Mouse (Mus musculus) forebrain, embryonic 12.5 days (tissue): Measurements from ENCODE around the gene Hrh2. TPM values are rescaled to one million over a fixed set of nuclear protein-coding genes. Genes with fewer than 3 reads are reported as not detected.

Experiments
- ATAC-seq: fragments of 200-750 bp; cut with Nextera tagmentation; 2 replicates; pipeline ENCODE4 v1.8.0; 2017; ENCODE audit warnings: moderate TSS enrichment; ENCODE audit not compliant: low FRiP score
- H3K27ac ChIP-seq: fragments of 300-500 bp; sonication (generic); 2 replicates; pipeline ENCODE4 v1.5.1; 2016; ENCODE audit warnings: mild to moderate bottlenecking
- H3K27me3 ChIP-seq: fragments of 300-500 bp; sonication (generic); 2 replicates; pipeline ENCODE4 v1.6.1; 2016; ENCODE audit warnings: mild to moderate bottlenecking
- H3K36me3 ChIP-seq: fragments of 300-500 bp; sonication (generic); replicated peaks from 2 replicates; pipeline ENCODE4 v1.6.1; 2016; ENCODE audit warnings: mild to moderate bottlenecking
- H3K4me1 ChIP-seq: fragments of 300-500 bp; sonication (generic); 2 replicates; pipeline ENCODE4 v1.6.1; 2016
- H3K4me2 ChIP-seq: fragments of 300-500 bp; sonication (generic); 2 replicates; pipeline ENCODE4 v1.6.1; 2016; ENCODE audit warnings: mild to moderate bottlenecking, moderate library complexity
- H3K4me3 ChIP-seq: fragments of 300-500 bp; sonication (generic); replicated peaks from 2 replicates; pipeline ENCODE4 v1.5.1; 2016; ENCODE audit warnings: mild to moderate bottlenecking
- H3K9ac ChIP-seq: fragments of 300-500 bp; sonication (generic); 2 replicates; pipeline ENCODE4 v1.6.1; 2016; ENCODE audit warnings: mild to moderate bottlenecking
- H3K9me3 ChIP-seq: fragments of 300-500 bp; sonication (generic); 2 replicates; pipeline ENCODE4 v1.6.1; 2016
- WGBS: fragments of 180-500 bp; shearing (Covaris S2); methylation state at CpG from one replicate; pipeline ENCODE4 v1.1.7; 2016; 5-methylcytosine and 5-hydroxymethylcytosine counted together
- polyA plus RNA-seq: library from polyadenylated mRNA; unstranded; fragments of >200 nt; fragmentation: Nextera tagmentation; extraction: Ambion mirVana; gene quantifications from 2 replicates; pipeline ENCODE4 v1.2.1, GENCODE M21; 2016

The Hrh2 gene
- polyA plus RNA-seq, 1 experiment from 2014 or later: not detected

- Histone ChIP-seq H3K36me3 (no peaks in the 10 kb centered on the region), H3K9me3 (no peaks in the 10 kb centered on the region), H3K4me1 (peaks cover 9% of the 10 kb centered on the region), H3K27ac (no peak overlapping the region), H3K4me2 (no peak overlapping the region), H3K27me3 (0 out of 2 replicates have a peak, but pooled peaks cover 17% of the 10 kb centered on the region), H3K9ac (no peak overlapping the region), H3K4me3 (no peak overlapping the region)
- WGBS: 27% methylated on average over 10 of the region's 10 CpGs
- no peak for ATAC-seq
These were observed 65.8 kb downstream of the Hrh2 start for GRCm38 (mm10) chr13:54257580-54258223.

GRCm38 (mm10) chr13:54258231-54258743 lies 66.4 kb downstream of the Hrh2 start:
- H3K4me2 ChIP-seq: no peak overlapping the region
- 0 out of 2 replicates have a peak, but pooled peaks cover 1% of the 10 kb centered on the region for H3K9me3 ChIP-seq
- no peak overlapping the region for H3K4me3 ChIP-seq
- H3K4me1 ChIP-seq: peaks cover 9% of the 10 kb centered on the region
- no peak overlapping the region for H3K27ac ChIP-seq
- ATAC-seq: no peak
- no peaks in the 10 kb centered on the region for H3K36me3 ChIP-seq
- 48% methylated on average over 8 of the region's 8 CpGs for WGBS
- H3K9ac ChIP-seq: no peak overlapping the region
- H3K27me3 ChIP-seq: 0 out of 2 replicates have a peak, but pooled peaks cover 17% of the 10 kb centered on the region

- no peak overlapping the region for H3K27ac ChIP-seq
- ATAC-seq: no peak
- 31% methylated on average over 8 of the region's 8 CpGs for WGBS
- H3K4me2 ChIP-seq: no peak overlapping the region
- H3K9me3 ChIP-seq: 0 out of 2 replicates have a peak, but pooled peaks cover 3% of the 10 kb centered on the region
- no peak overlapping the region for H3K4me3 ChIP-seq
- H3K36me3 ChIP-seq: no peaks in the 10 kb centered on the region
- H3K4me1 ChIP-seq: peaks cover 19% of the 10 kb centered on the region
- H3K9ac ChIP-seq: no peak overlapping the region
- peaks cover 13% of the 10 kb centered on the region; the same call in 1 of the 2 replicates for H3K27me3 ChIP-seq
These were observed 68.4 kb downstream of the Hrh2 start for GRCm38 (mm10) chr13:54260318-54260717.

- ATAC-seq: no peak
- Histone ChIP-seq H3K9ac (no peak overlapping the region), H3K4me3 (no peak overlapping the region), H3K9me3 (0 out of 2 replicates have a peak, but pooled peaks cover 3% of the 10 kb centered on the region), H3K27me3 (no peaks in the 10 kb centered on the region; the same call in 1 of the 2 replicates), H3K36me3 (no peaks in the 10 kb centered on the region), H3K27ac (no peak overlapping the region), H3K4me1 (peaks cover 31% of the 10 kb centered on the region), H3K4me2 (no peak overlapping the region)
- 94% methylated on average over 15 of the region's 15 CpGs for WGBS
These were observed 71.0 kb downstream of the Hrh2 start for GRCm38 (mm10) chr13:54262741-54263510.

- Histone ChIP-seq H3K36me3 (no peaks in the 10 kb centered on the region), H3K4me2 (no peak overlapping the region), H3K9ac (no peak overlapping the region), H3K27me3 (no peaks in the 10 kb centered on the region; the same call in 1 of the 2 replicates), H3K27ac (no peak overlapping the region), H3K4me1 (peaks cover 26% of the 10 kb centered on the region), H3K9me3 (0 out of 2 replicates have a peak, but pooled peaks cover 3% of the 10 kb centered on the region), H3K4me3 (no peak overlapping the region)
- WGBS: 80% methylated on average over 6 of the region's 6 CpGs
- no peak for ATAC-seq
These were observed 71.7 kb downstream of the Hrh2 start for GRCm38 (mm10) chr13:54263641-54264040.

GRCm38 (mm10) chr13:54266472-54266871 lies 74.5 kb downstream of the Hrh2 start:
- H3K9ac ChIP-seq: no peak overlapping the region
- no peak overlapping the region for H3K4me3 ChIP-seq

GRCm38 (mm10) chr13:54269087-54269486 lies 77.2 kb downstream of the Hrh2 start:
- no peak for ATAC-seq
- Histone ChIP-seq H3K9ac (no peak overlapping the region), H3K9me3 (no peaks in the 10 kb centered on the region), H3K4me2 (no peak overlapping the region), H3K36me3 (no peaks in the 10 kb centered on the region), H3K4me3 (no peak overlapping the region), H3K27me3 (no peaks in the 10 kb centered on the region; the same call in 1 of the 2 replicates), H3K4me1 (peaks cover 30% of the 10 kb centered on the region), H3K27ac (no peak overlapping the region)
- WGBS: 59% methylated on average over 2 of the region's 3 CpGs

More at GRCm38 (mm10) chr13:54266472-54266871, 74.5 kb downstream of the Hrh2 start:
- Histone ChIP-seq H3K4me1 (peaks cover 33% of the 10 kb centered on the region), H3K36me3 (no peaks in the 10 kb centered on the region), H3K4me2 (no peak overlapping the region), H3K27me3 (no peaks in the 10 kb centered on the region; the same call in 1 of the 2 replicates), H3K27ac (0 out of 2 replicates have a peak overlapping the region, but pooled peaks have one; percentile 56), H3K9me3 (0 out of 2 replicates have a peak, but pooled peaks cover 3% of the 10 kb centered on the region)
- 38% methylated on average over 9 of the region's 9 CpGs for WGBS
- ATAC-seq: peak; percentile 70

- H3K9me3 ChIP-seq: no peaks in the 10 kb centered on the region
- ATAC-seq: no peak
- no peak overlapping the region for H3K27ac ChIP-seq
- no peak overlapping the region for H3K9ac ChIP-seq
- H3K27me3 ChIP-seq: no peaks in the 10 kb centered on the region; the same call in 1 of the 2 replicates
- H3K4me2 ChIP-seq: no peak overlapping the region
- WGBS: 75% methylated on average over 8 of the region's 8 CpGs
- no peaks in the 10 kb centered on the region for H3K36me3 ChIP-seq
- no peak overlapping the region for H3K4me3 ChIP-seq
- H3K4me1 ChIP-seq: peaks cover 24% of the 10 kb centered on the region
These were observed 77.7 kb downstream of the Hrh2 start for GRCm38 (mm10) chr13:54269628-54270027.

- H3K4me2 ChIP-seq: no peak overlapping the region
- H3K9ac ChIP-seq: no peak overlapping the region
- no peak for ATAC-seq
- H3K4me3 ChIP-seq: no peak overlapping the region
- H3K27ac ChIP-seq: no peak overlapping the region
- H3K4me1 ChIP-seq: peaks cover 13% of the 10 kb centered on the region
- H3K27me3 ChIP-seq: no peaks in the 10 kb centered on the region
- H3K36me3 ChIP-seq: no peaks in the 10 kb centered on the region
- no peaks in the 10 kb centered on the region for H3K9me3 ChIP-seq
- 91% methylated on average over 7 of the region's 7 CpGs for WGBS
These were observed 80.1 kb downstream of the Hrh2 start for GRCm38 (mm10) chr13:54272076-54272475.

- Histone ChIP-seq H3K9ac (no peak overlapping the region), H3K36me3 (no peaks in the 10 kb centered on the region), H3K4me1 (peaks cover 11% of the 10 kb centered on the region), H3K9me3 (no peaks in the 10 kb centered on the region), H3K4me3 (no peak overlapping the region), H3K27ac (no peak overlapping the region), H3K4me2 (no peak overlapping the region), H3K27me3 (peaks cover 10% of the 10 kb centered on the region; the same call in 1 of the 2 replicates)
- WGBS: 90% methylated on average over 6 of the region's 6 CpGs
- ATAC-seq: no peak
These were observed 85.5 kb downstream of the Hrh2 start for GRCm38 (mm10) chr13:54277406-54277805.

GRCm38 (mm10) chr13:54280366-54280765 lies 88.4 kb downstream of the Hrh2 start:
- WGBS: 91% methylated on average over 7 of the region's 7 CpGs
- H3K36me3 ChIP-seq: no peaks in the 10 kb centered on the region

GRCm38 (mm10) chr13:54281149-54281548 lies 89.2 kb downstream of the Hrh2 start:
- Histone ChIP-seq H3K4me2 (no peak overlapping the region), H3K36me3 (no peaks in the 10 kb centered on the region), H3K9ac (no peak overlapping the region), H3K27me3 (peaks cover 10% of the 10 kb centered on the region; the same call in 1 of the 2 replicates), H3K9me3 (no peaks in the 10 kb centered on the region), H3K4me3 (no peak overlapping the region), H3K4me1 (peaks cover 21% of the 10 kb centered on the region), H3K27ac (0 out of 2 replicates have a peak overlapping the region, but pooled peaks have one; percentile 15)
- ATAC-seq: no peak
- 67% methylated on average over 7 of the region's 7 CpGs for WGBS

More at GRCm38 (mm10) chr13:54280366-54280765, 88.4 kb downstream of the Hrh2 start:
- no peak for ATAC-seq
- Histone ChIP-seq H3K4me2 (no peak overlapping the region), H3K27me3 (peaks cover 10% of the 10 kb centered on the region; the same call in 1 of the 2 replicates), H3K4me3 (no peak overlapping the region), H3K9me3 (no peaks in the 10 kb centered on the region), H3K27ac (no peak overlapping the region), H3K9ac (no peak overlapping the region), H3K4me1 (peaks cover 21% of the 10 kb centered on the region)
